Mouse (Mus musculus): Measurements from ENCODE around the gene Lim2. TPM values are rescaled to one million over a fixed set of nuclear protein-coding genes. Genes with fewer than 3 reads are reported as not detected.

Gene Lim2
- total and polyA plus RNA-seq, 3 experiments, result not detected

DNA sequence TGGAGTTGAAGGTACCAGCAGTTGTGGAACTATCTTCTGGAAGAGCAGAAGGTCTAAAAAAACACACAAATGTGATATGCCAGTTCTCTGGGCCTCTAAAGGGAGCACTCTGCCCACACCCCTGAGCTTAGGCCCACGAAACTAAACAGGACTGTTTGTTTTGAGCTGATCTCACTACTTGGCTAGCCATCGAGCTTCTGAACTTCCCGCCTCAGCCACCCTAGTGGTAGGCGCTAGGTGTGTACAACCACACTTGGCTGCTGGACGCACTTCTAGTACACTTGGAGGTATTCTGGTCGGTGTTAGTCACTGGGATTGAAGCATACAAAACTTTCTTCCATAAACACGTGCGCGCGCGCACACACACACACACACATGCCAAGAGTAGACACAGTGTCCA is 24.3 kb downstream of the Lim2 start:
- no peak overlapping the region for H3K27ac ChIP-seq (ENCODE audit: control insufficient read depth, low read depth, low read length)
- H3K79me2 ChIP-seq (ENCODE audit: control insufficient read depth, insufficient read depth, low read length, poor library complexity), result peaks cover 7% of the 10 kb centered on the region; the same call in 1 of the 2 replicates
- peaks cover 0 to 26% of the 10 kb centered on the region in 2 experiments; a peak in 2 of 4 replicates for H3K4me1 ChIP-seq (ENCODE audit: control insufficient read depth in 1 of 2, insufficient read depth in 2 of 2, low read length in 2 of 2)
- DNase-seq (ENCODE audit: low read depth, low spot score), result no peak
- no peak overlapping the region for H3K9ac ChIP-seq (ENCODE audit: control insufficient read depth, low read depth, low read length, poor library complexity, severe bottlenecking)
- no peaks in the 10 kb centered on the region for H3K27me3 ChIP-seq (ENCODE audit: control insufficient read depth in 1 of 2, insufficient read depth in 2 of 2, low read length in 2 of 2)
- H3K9me3 ChIP-seq (replicated peaks; ENCODE audit: insufficient read depth, low read length), result no peaks in the 10 kb centered on the region
- H3K36me3 ChIP-seq (ENCODE audit: control insufficient read depth in 1 of 2, insufficient read depth in 2 of 2, low read length in 2 of 2), result peaks cover 0 to 15% of the 10 kb centered on the region in 2 experiments; a peak in 2 of 4 replicates
- TF ChIP-seq TCF12 (IDR thresholded peaks at IDR 0.05; ENCODE audit: low read depth, low read length), result no peak
- no peak for TF ChIP-seq TBP (IDR thresholded peaks at IDR 0.05; ENCODE audit: low read depth, low read length)
- no peak for TF ChIP-seq SMC3 (IDR thresholded peaks at IDR 0.05; ENCODE audit: low read depth, low read length)
- no peak for TF ChIP-seq BHLHE40 (IDR thresholded peaks at IDR 0.05; ENCODE audit: borderline replicate concordance, low read depth, low read length)
- no peak for TF ChIP-seq KAT2A (conservative IDR thresholded peaks at IDR 0.05; ENCODE audit: low read depth, low read length)
- TF ChIP-seq RCOR1 (IDR thresholded peaks at IDR 0.05; ENCODE audit: low read depth, low read length), result no peak
- TF ChIP-seq POLR2A (IDR thresholded peaks at IDR 0.05; ENCODE audit: control insufficient read depth in 1 of 2, insufficient read depth in 1 of 2, low read depth in 1 of 2, low read length in 2 of 2, poor library complexity in 1 of 2), result no peak
- TF ChIP-seq RAD21 (IDR thresholded peaks at IDR 0.05; ENCODE audit: low read depth, low read length), result no peak
- TF ChIP-seq ZKSCAN1 (IDR thresholded peaks at IDR 0.05; ENCODE audit: low read depth, low read length), result no peak
- no peak for TF ChIP-seq USF1 (IDR thresholded peaks at IDR 0.05; ENCODE audit: low read depth, low read length)
- TF ChIP-seq GABPA (IDR thresholded peaks at IDR 0.05; ENCODE audit: low read depth, low read length), result no peak
- TF ChIP-seq MYB (IDR thresholded peaks at IDR 0.05; ENCODE audit: low read depth, low read length), result no peak
- TF ChIP-seq CHD2 (IDR thresholded peaks at IDR 0.05; ENCODE audit: low read length), result no peak
- TF ChIP-seq SIN3A (IDR thresholded peaks at IDR 0.05; ENCODE audit: low read length), result no peak
- no peak for TF ChIP-seq HCFC1 (IDR thresholded peaks at IDR 0.05; ENCODE audit: low read depth, low read length)
- TF ChIP-seq E2F4 (IDR thresholded peaks at IDR 0.05; ENCODE audit: borderline replicate concordance, low read depth, low read length), result no peak
- H3K4me3 ChIP-seq (ENCODE audit: control insufficient read depth in 1 of 2, insufficient read depth in 1 of 2, low read depth in 2 of 2, low read length in 2 of 2), result no peak overlapping the region

DNA sequence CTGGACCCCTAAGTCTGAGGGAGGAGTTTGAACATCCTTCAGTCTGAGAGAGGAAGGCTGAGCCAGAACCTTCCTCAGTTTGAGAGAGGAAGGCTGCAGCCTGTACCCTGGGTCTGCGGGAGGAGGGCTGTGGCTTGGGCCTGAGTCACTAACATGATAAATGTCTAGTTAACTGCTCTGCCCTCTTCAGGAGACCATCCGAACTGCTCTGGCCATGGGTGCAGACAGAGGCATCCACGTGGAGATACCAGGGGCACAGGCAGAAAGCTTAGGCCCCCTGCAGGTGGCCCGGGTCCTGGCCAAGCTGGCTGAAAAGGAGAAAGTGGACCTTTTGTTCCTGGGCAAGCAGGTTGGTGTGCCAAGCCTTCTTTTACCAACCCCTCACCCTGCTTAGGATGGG is 25.1 kb downstream of the Lim2 start:
- H3K27me3 ChIP-seq (ENCODE audit: control insufficient read depth in 1 of 2, insufficient read depth in 2 of 2, low read length in 2 of 2), result no peaks in the 10 kb centered on the region
- TF ChIP-seq USF2 (IDR thresholded peaks at IDR 0.05; ENCODE audit: borderline replicate concordance in 1 of 2, insufficient read depth in 1 of 2, low read depth in 1 of 2, low read length in 2 of 2) (no peak), MYB (IDR thresholded peaks at IDR 0.05; ENCODE audit: low read depth, low read length) (no peak), MEF2A (IDR thresholded peaks at IDR 0.05; ENCODE audit: extremely low read depth, insufficient replicate concordance, low read depth, low read length, poor library complexity, severe bottlenecking) (no peak), NELFE (IDR thresholded peaks at IDR 0.05; ENCODE audit: low read depth, low read length) (no peak), BHLHE40 (IDR thresholded peaks at IDR 0.05; ENCODE audit: borderline replicate concordance, low read depth, low read length) (no peak), GATA1 (IDR thresholded peaks at IDR 0.05; ENCODE audit: low read depth, low read length) (no peak), ETS1 (IDR thresholded peaks at IDR 0.05; ENCODE audit: low read depth, low read length) (no peak), ELF1 (IDR thresholded peaks at IDR 0.05; ENCODE audit: low read depth, low read length) (no peak)
- 0 out of 2 replicates have a peak, but pooled peaks cover 1% of the 10 kb centered on the region for H3K79me2 ChIP-seq (ENCODE audit: control insufficient read depth, insufficient read depth, low read length, poor library complexity)
- H3K9me3 ChIP-seq (replicated peaks; ENCODE audit: insufficient read depth, low read length), result no peaks in the 10 kb centered on the region
- DNase-seq (ENCODE audit: low read depth, low spot score), result no peak
- no peak overlapping the region for H3K9ac ChIP-seq (ENCODE audit: control insufficient read depth, low read depth, low read length, poor library complexity, severe bottlenecking)
- H3K27ac ChIP-seq (ENCODE audit: control insufficient read depth, low read depth, low read length), result no peak overlapping the region
- no peak overlapping the region for H3K4me3 ChIP-seq (ENCODE audit: control insufficient read depth in 1 of 2, insufficient read depth in 1 of 2, low read depth in 2 of 2, low read length in 2 of 2)
- peaks cover 0 to 8% of the 10 kb centered on the region in 2 experiments; a peak in 3 of 4 replicates for H3K36me3 ChIP-seq (ENCODE audit: control insufficient read depth in 1 of 2, insufficient read depth in 2 of 2, low read length in 2 of 2)
- H3K4me1 ChIP-seq (ENCODE audit: control insufficient read depth in 1 of 2, insufficient read depth in 2 of 2, low read length in 2 of 2), result peaks cover 0 to 17% of the 10 kb centered on the region in 2 experiments; a peak in 2 of 4 replicates

Measured in MEL (cell line).